Mouse (Mus musculus) brown adipose tissue, adult 24 weeks (tissue): ENCODE data around the gene Tmtc1. TPM values are rescaled to one million over a fixed set of nuclear protein-coding genes. Genes with fewer than 3 reads are reported as not detected.

ENCODE experiments used
- H3K27ac ChIP-seq: fragments of 200-500 bp; replicated peaks from 2 replicates; pipeline ENCODE4 v1.5.1; 2012; ENCODE audit warnings: low read depth, mild to moderate bottlenecking, low read length
- H3K4me1 ChIP-seq: fragments of 200-500 bp; 2 replicates; pipeline ENCODE4 v1.6.1; 2012; ENCODE audit warnings: low read length, mixed read lengths; ENCODE audit not compliant: control insufficient read depth, insufficient read depth, insufficient read length
- H3K4me3 ChIP-seq: fragments of 200-500 bp; 2 replicates; pipeline ENCODE4 v1.5.1; 2012; ENCODE audit warnings: low read depth, mild to moderate bottlenecking, low read length, moderate library complexity; ENCODE audit not compliant: insufficient read depth
- polyA plus RNA-seq: library from polyadenylated mRNA; stranded (reverse); fragments of >200 nt; gene quantifications from 2 replicates; pipeline ENCODE4 v1.2.4, GENCODE M21; 2012; ENCODE audit not compliant: missing spikeins, insufficient read depth, insufficient read length

Gene Tmtc1
- polyA plus RNA-seq, 1 experiment, result 1.9 TPM

- H3K4me1 ChIP-seq, result no peaks in the 10 kb centered on the region
Observed at GRCm38 (mm10) chr6:148185694-148186093, 258.5 kb downstream of the Tmtc1 start.

More at GRCm38 (mm10) chr6:148185694-148186093, 258.5 kb downstream of the Tmtc1 start:
- no peak overlapping the region for H3K27ac ChIP-seq
- no peak overlapping the region for H3K4me3 ChIP-seq

Other genes starting within 250 kb of the Tmtc1 start
- gene Ergic2, start 232.0 kb downstream of the Tmtc1 start, polyA plus RNA-seq, result 47.9 and 60.8 TPM in 2 replicates